Mouse (Mus musculus) stomach, embryonic 16.5 days (tissue): ENCODE data around the gene Gm20479. TPM values are rescaled to one million over a fixed set of nuclear protein-coding genes. Genes with fewer than 3 reads are reported as not detected.

Source experiments
- ATAC-seq: fragments of 200-750 bp; cut with Nextera tagmentation; 2 replicates; pipeline ENCODE4 v1.8.0; 2017; ENCODE audit warnings: moderate number of reproducible peaks, moderate TSS enrichment; ENCODE audit not compliant: insufficient read depth, low FRiP score
- H3K27ac ChIP-seq: fragments of 300-500 bp; sonication (generic); 2 replicates; pipeline ENCODE4 v1.5.1; 2014; ENCODE audit warnings: low read length
- H3K27me3 ChIP-seq: fragments of 300-500 bp; sonication (generic); 2 replicates; pipeline ENCODE4 v1.6.1; 2014; ENCODE audit warnings: low read length, control low read depth, mixed read lengths; ENCODE audit not compliant: control insufficient read depth, insufficient read depth
- H3K36me3 ChIP-seq: fragments of 300-500 bp; sonication (generic); 2 replicates; pipeline ENCODE4 v1.6.1; 2014; ENCODE audit warnings: low read length; ENCODE audit not compliant: control insufficient read depth, insufficient read depth
- H3K4me1 ChIP-seq: fragments of 300-500 bp; sonication (generic); 2 replicates; pipeline ENCODE4 v1.6.1; 2014; ENCODE audit warnings: low read length, control low read depth, mixed read lengths; ENCODE audit not compliant: control insufficient read depth, insufficient read depth
- H3K4me2 ChIP-seq: fragments of 300-500 bp; sonication (generic); 2 replicates; pipeline ENCODE4 v1.6.1; 2014; ENCODE audit warnings: low read depth, low read length, mixed read lengths
- H3K4me3 ChIP-seq: fragments of 300-500 bp; sonication (generic); replicated peaks from 2 replicates; pipeline ENCODE4 v1.5.1; 2014; ENCODE audit warnings: mild to moderate bottlenecking, low read length
- H3K9ac ChIP-seq: fragments of 300-500 bp; sonication (generic); 2 replicates; pipeline ENCODE4 v1.6.1; 2014; ENCODE audit warnings: low read length
- H3K9me3 ChIP-seq: fragments of 300-500 bp; sonication (generic); replicated peaks from 2 replicates; pipeline ENCODE4 v1.6.1; 2016; ENCODE audit warnings: low read length, control low read depth; ENCODE audit not compliant: control insufficient read depth
- WGBS: fragments of 180-500 bp; shearing (Covaris S2); extraction: QIAGEN DNeasy Blood & Tissue Kit; methylation state at CpG from one replicate; pipeline ENCODE4 v1.1.7; 2014; 5-methylcytosine and 5-hydroxymethylcytosine counted together
- polyA plus RNA-seq: library from polyadenylated mRNA; unstranded; fragments of >200 nt; fragmentation: Nextera tagmentation; extraction: Ambion mirVana; gene quantifications from 2 replicates; pipeline ENCODE4 v1.2.1, GENCODE M21; 2015

The Gm20479 gene
- polyA plus RNA-seq, 1 experiment from 2014 or later: 3.0 TPM

- ATAC-seq: peak; percentile 85
- Histone ChIP-seq H3K27ac (no peak overlapping the region), H3K27me3 (peaks cover 35% of the 10 kb centered on the region), H3K9me3 (no peaks in the 10 kb centered on the region), H3K4me1 (no peaks in the 10 kb centered on the region), H3K4me3 (no peak overlapping the region), H3K36me3 (no peaks in the 10 kb centered on the region), H3K9ac (no peak overlapping the region), H3K4me2 (no peak overlapping the region)
- WGBS: 24% methylated on average over 4 of the region's 4 CpGs
Measured at GRCm38 (mm10) chr7:27378431-27378830, 21.2 kb upstream of the Gm20479 start.

GRCm38 (mm10) chr7:27375274-27375673 is 18.1 kb upstream of the Gm20479 start:
- Histone ChIP-seq H3K27me3 (peaks cover 66% of the 10 kb centered on the region), H3K4me2 (peak overlapping the region; percentile 24; the same call in 1 of the 2 replicates), H3K27ac (no peak overlapping the region), H3K9me3 (no peaks in the 10 kb centered on the region), H3K4me3 (no peak overlapping the region), H3K36me3 (no peaks in the 10 kb centered on the region), H3K4me1 (peaks cover 5% of the 10 kb centered on the region; the same call in 1 of the 2 replicates), H3K9ac (no peak overlapping the region)
- WGBS: 1% methylated on average over 22 of the region's 22 CpGs
- ATAC-seq: no peak

- Histone ChIP-seq H3K9ac (peak overlapping the region; percentile 20; the same call in 1 of the 2 replicates), H3K4me2 (peak overlapping the region; percentile 47), H3K36me3 (no peaks in the 10 kb centered on the region), H3K27me3 (peaks cover 87% of the 10 kb centered on the region), H3K4me3 (peak overlapping the region; percentile 24), H3K27ac (no peak overlapping the region), H3K9me3 (0 out of 2 replicates have a peak, but pooled peaks cover 4% of the 10 kb centered on the region), H3K4me1 (peaks cover 11% of the 10 kb centered on the region)
- peak; percentile 60 for ATAC-seq
- 7% methylated on average over 44 of the region's 44 CpGs for WGBS
Measured at GRCm38 (mm10) chr7:27371715-27372462, 14.7 kb upstream of the Gm20479 start.

GRCm38 (mm10) chr7:27369111-27369510 is 11.9 kb upstream of the Gm20479 start:
- Histone ChIP-seq H3K27ac (no peak overlapping the region), H3K27me3 (peaks cover 91% of the 10 kb centered on the region), H3K36me3 (no peaks in the 10 kb centered on the region), H3K9ac (no peak overlapping the region), H3K4me2 (no peak overlapping the region), H3K4me3 (no peak overlapping the region), H3K4me1 (peaks cover 16% of the 10 kb centered on the region), H3K9me3 (0 out of 2 replicates have a peak, but pooled peaks cover 4% of the 10 kb centered on the region)
- 85% methylated on average over 19 of the region's 19 CpGs for whole genome bisulfite sequencing
- no peak for ATAC-seq

- no peak for ATAC-seq
Measured at GRCm38 (mm10) chr7:27367976-27368375, 10.8 kb upstream of the Gm20479 start.

GRCm38 (mm10) chr7:27366082-27366844 is 9.0 kb upstream of the Gm20479 start:
- WGBS: 41% methylated on average over 21 of the region's 21 CpGs
- no peak overlapping the region for H3K4me2 ChIP-seq
- no peaks in the 10 kb centered on the region for H3K36me3 ChIP-seq
- peaks cover 77% of the 10 kb centered on the region for H3K27me3 ChIP-seq
- H3K27ac ChIP-seq: no peak overlapping the region
- no peak overlapping the region for H3K4me3 ChIP-seq
- H3K9me3 ChIP-seq: 0 out of 2 replicates have a peak, but pooled peaks cover 4% of the 10 kb centered on the region
- no peak for ATAC-seq
- no peak overlapping the region for H3K9ac ChIP-seq
- peaks cover 15% of the 10 kb centered on the region for H3K4me1 ChIP-seq

More at GRCm38 (mm10) chr7:27367976-27368375, 10.8 kb upstream of the Gm20479 start:
- Histone ChIP-seq H3K4me2 (peak overlapping the region; percentile 47), H3K36me3 (no peaks in the 10 kb centered on the region), H3K4me1 (peaks cover 17% of the 10 kb centered on the region), H3K4me3 (no peak overlapping the region; the same call in 1 of the 2 replicates), H3K9me3 (0 out of 2 replicates have a peak, but pooled peaks cover 4% of the 10 kb centered on the region), H3K27me3 (peaks cover 92% of the 10 kb centered on the region), H3K27ac (no peak overlapping the region), H3K9ac (no peak overlapping the region)
- WGBS: 18% methylated on average over 11 of the region's 11 CpGs

GRCm38 (mm10) chr7:27364379-27364778 is 7.2 kb upstream of the Gm20479 start:
- Histone ChIP-seq H3K9ac (peak overlapping the region; percentile 14; the same call in 1 of the 2 replicates), H3K9me3 (no peaks in the 10 kb centered on the region), H3K4me1 (peaks cover 15% of the 10 kb centered on the region), H3K4me2 (peak overlapping the region; percentile 12; the same call in 1 of the 2 replicates), H3K4me3 (peak overlapping the region; percentile 16), H3K27me3 (peaks cover 62% of the 10 kb centered on the region), H3K27ac (no peak overlapping the region), H3K36me3 (no peaks in the 10 kb centered on the region)
- ATAC-seq: no peak
- 6% methylated on average over 29 of the region's 29 CpGs for WGBS

- H3K27me3 ChIP-seq: peaks cover 36% of the 10 kb centered on the region
- ATAC-seq: peak; percentile 97
- under 1% methylated on average over 52 of the region's 52 CpGs for WGBS
Measured at GRCm38 (mm10) chr7:27361283-27361946, 4.2 kb upstream of the Gm20479 start.

More at GRCm38 (mm10) chr7:27361283-27361946, 4.2 kb upstream of the Gm20479 start:
- H3K4me3 ChIP-seq: peak overlapping the region; percentile 57
- no peaks in the 10 kb centered on the region for H3K9me3 ChIP-seq
- no peak overlapping the region for H3K27ac ChIP-seq
- H3K9ac ChIP-seq: peak overlapping the region; percentile 85
- H3K4me2 ChIP-seq: peak overlapping the region; percentile 98
- H3K36me3 ChIP-seq: no peaks in the 10 kb centered on the region
- H3K4me1 ChIP-seq: peaks cover 22% of the 10 kb centered on the region
